Mouse (Mus musculus) heart, adult 2 months (tissue): ENCODE results near the gene 1110065P20Rik.

Experiments
- CTCF ChIP-seq: fragments of 200-600 bp; IDR thresholded peaks from 2 replicates; pipeline ENCODE4 v1.8.1; 2022; ENCODE audit warnings: antibody characterized with exemption, mild to moderate bottlenecking, moderate library complexity
- EP300 ChIP-seq: fragments of 200-500 bp; IDR thresholded peaks from 2 replicates; pipeline ENCODE4 v1.6.1; 2011; ENCODE audit warnings: low read depth, low read length, control low read depth; ENCODE audit not compliant: insufficient read depth

- no peak for TF ChIP-seq CTCF
- no peak for TF ChIP-seq EP300
Observed at GRCm38 (mm10) chr4:124894508-124895428, 43.8 kb upstream of the 1110065P20Rik start.
